Mouse (Mus musculus) spleen, postnatal 10 days (tissue): ENCODE measurements at regions not wholly inside any gene's neighbourhood (a gene's known extent, or its start where the extent isn't known, plus 50 kb on each side); places are given as distances from the start of the nearest gene placed in this dataset.

Experiments
- DNase-seq, 2 experiments: peaks; one replicate each; pipeline ENCODE4 v3.0.0; 2021 to 2022; ENCODE audit warnings: low spot score in 2 of 2

GRCm38 (mm10) chr4:142638733-142639339 lies 399.6 kb upstream of the Kazn start:
- DNase-seq = peak in 1 of 2 experiments; percentile 17

DNA sequence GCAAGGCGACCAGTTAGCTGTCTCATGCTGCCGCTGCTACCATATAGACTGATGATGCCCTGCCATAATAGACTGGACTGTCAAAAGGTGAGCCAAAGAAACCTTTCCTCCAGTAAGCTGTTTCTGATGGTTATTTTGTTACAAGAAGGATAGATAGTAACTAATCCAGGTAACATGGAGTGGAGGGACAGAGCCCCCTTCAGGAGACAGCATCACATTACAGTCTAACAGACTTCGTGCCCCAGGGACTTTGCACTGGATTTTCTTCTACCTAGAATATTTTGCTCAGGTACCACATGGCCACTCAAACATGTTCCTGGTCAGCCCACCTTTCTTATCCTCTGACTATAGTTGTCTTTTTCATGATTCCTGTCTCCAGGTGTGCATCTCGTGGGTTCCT lies 398.9 kb upstream of the Kazn start:
- no peak for DNase-seq

- DNase-seq = no peak
Observed at GRCm38 (mm10) chr4:142634398-142634797, 395.2 kb upstream of the Kazn start.

DNA sequence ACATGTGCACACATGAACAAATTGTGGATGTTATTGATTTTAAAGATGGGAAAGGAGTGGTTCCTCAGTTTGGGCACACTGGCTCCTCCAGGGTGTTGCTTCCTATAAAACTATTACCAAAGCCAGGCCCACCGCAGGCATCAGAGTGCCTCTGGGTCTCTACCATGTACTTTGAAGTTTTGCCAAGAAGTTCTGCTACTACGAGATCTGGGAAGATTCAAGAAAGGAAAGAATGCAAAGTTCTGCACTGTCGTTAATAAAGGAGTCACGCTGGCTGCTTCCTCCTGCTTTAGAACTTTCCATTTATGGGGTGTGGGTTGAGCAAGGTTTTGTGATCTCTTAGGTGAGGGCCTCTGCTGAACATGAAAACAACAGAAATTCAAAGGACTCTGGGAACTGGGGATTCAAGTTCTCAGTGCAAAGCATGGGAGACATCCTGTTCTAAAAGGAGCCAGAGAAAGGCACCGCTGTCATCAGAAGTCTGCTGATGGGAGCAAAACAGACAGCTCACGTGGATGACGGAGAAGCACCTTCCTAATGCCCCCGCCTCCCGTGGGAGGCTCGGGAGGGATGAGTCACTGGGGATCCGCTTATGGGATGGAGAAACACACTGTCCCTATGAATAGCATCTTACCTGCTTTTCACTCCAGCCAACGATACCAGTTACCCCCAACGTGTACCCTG lies 394.6 kb upstream of the Kazn start:
- no peak for DNase-seq

- DNase-seq = no peak
Observed at GRCm38 (mm10) chr4:142626503-142627194, 387.4 kb upstream of the Kazn start.

DNA sequence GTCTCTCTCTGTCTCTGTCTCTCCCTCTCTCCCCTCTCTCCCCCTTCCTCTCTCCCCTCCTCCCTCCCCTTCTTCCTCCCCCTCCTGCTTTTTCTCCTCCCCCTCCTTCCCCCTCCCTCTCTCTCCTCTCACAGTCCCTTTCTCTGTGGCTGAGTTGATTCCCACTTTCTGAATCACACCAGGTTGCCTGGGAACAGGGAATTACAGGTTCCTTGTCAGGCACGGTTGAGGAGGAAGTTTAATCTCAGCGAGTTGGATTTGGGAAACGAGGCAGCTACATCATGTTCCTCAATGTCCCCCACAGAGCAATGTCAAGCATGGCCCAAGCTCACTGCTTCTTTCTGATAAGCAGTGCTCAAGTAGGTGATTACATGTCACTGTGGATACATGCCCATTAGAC lies 386.3 kb upstream of the Kazn start:
- DNase-seq = no peak

- no peak for DNase-seq
Observed at GRCm38 (mm10) chr4:142622151-142622861, 383.1 kb upstream of the Kazn start.

- no peak for DNase-seq
Observed at GRCm38 (mm10) chr4:142619396-142619795, 380.2 kb upstream of the Kazn start.

GRCm38 (mm10) chr4:142618770-142619169 lies 379.6 kb upstream of the Kazn start:
- DNase-seq = no peak

- no peak for DNase-seq
Observed at GRCm38 (mm10) chr4:142617676-142618075, 378.5 kb upstream of the Kazn start.

DNA sequence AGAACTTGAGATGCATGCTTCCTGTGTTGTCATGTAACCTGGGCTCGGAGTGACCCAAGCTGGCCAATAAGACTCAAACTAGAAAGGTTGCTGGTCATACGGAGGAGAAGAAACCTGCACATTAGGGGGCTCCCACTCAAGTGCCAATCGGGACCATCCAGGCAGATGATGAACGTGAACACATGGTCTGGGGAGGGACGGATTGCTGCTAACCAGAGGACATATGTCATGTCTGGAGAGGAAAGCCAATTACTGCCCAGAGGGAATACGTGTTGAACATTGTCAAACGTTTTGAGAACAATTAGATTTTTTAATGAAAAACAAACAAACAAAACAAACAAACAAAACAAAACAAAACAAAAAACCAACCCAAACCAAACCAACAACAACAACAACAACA lies 377.7 kb upstream of the Kazn start:
- DNase-seq = no peak

- no peak for DNase-seq
Observed at GRCm38 (mm10) chr4:142605098-142605497, 365.9 kb upstream of the Kazn start.

- no peak for DNase-seq
Observed at GRCm38 (mm10) chr4:142597214-142597613, 358.0 kb upstream of the Kazn start.

GRCm38 (mm10) chr4:142589084-142589741 lies 350.0 kb upstream of the Kazn start:
- DNase-seq = no peak

DNA sequence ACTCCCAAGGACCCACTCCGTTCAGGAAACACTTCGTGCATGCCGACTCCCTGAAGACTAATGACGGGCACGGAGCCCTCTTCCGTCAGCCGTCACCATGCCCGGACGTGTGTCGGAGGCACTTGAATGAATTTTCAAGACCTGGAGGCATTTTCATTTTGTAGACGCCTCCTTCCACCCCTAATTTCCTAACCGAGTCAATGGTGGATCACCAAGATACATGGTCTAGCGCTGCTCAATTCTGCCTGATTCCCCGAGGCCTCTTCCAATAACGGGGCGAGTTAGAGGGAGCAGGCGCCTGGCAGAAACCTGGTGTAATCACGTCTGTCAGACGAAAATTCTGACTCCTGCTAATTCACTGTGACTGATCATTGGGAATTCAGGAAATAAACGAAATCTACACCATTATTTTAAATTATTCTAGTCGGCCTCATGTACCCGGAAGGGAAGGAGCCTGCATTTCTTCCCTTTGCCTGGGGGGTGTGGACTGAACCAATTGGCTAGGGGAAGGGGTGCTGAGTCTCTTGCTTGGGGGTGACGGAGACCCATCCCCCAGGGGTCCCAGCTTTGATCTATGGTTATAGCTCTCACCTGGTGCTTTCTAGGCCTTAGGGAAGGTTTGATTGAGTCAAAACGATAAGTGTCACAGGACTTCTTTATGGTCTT lies 349.4 kb upstream of the Kazn start:
- DNase-seq = no peak

GRCm38 (mm10) chr4:142587345-142588035 lies 348.3 kb upstream of the Kazn start:
- no peak for DNase-seq

GRCm38 (mm10) chr4:142578536-142578935 lies 339.3 kb upstream of the Kazn start:
- DNase-seq = no peak

- DNase-seq = no peak
Observed at GRCm38 (mm10) chr4:142577519-142577918, 338.3 kb upstream of the Kazn start.

- no peak for DNase-seq
Observed at GRCm38 (mm10) chr4:142574528-142574927, 335.3 kb upstream of the Kazn start.

- no peak for DNase-seq
Observed at GRCm38 (mm10) chr4:142570712-142571111, 331.5 kb upstream of the Kazn start.

DNA sequence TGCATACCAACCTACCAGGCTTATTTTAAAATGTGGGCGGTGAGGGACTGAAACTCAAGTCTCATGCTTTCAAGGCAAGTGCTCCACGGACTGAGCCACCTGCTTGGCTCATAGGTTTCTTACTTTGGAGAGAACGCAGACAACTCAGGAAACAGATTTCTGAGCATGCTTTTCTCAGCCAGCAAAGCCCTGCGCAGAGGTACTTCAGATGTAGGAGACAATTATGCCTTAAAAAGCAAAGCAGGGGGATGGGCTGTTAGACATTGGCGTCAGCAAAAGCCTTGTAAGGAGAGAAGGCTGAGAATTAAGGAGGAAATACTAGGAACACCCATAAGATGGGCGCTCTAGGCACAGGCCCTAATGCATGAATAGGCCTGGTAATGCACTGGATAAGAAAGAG lies 329.4 kb upstream of the Kazn start:
- no peak for DNase-seq
